Mouse (Mus musculus) c-Kit-positive CD71-negative TER-119-negative erythroid progenitor cells, embryonic 14.5 days (primary cell): ENCODE measurements around the gene Accsl.
A peak's percentile ranks its signal among the peaks of the same experiment; 100 is the strongest.

Experiments
- DNase-seq: peaks from one replicate; pipeline ENCODE4 v3.0.0-alpha.2; 2013; ENCODE audit warnings: low read depth

Gene Accsl

GRCm38 (mm10) chr2:93869107-93869600 lies at the start of gene Accsl:
Gene Accsl (minus strand): TSS chr2:93869157.
- DNase-seq: no peak

- DNase-seq: no peak
These were observed 44.6 kb upstream of the Accsl start for GRCm38 (mm10) chr2:93913552-93913951.

- no peak for DNase-seq
These were observed 43.0 kb upstream of the Accsl start for GRCm38 (mm10) chr2:93911942-93912341.

- no peak for DNase-seq
These were observed 40.8 kb upstream of the Accsl start for GRCm38 (mm10) chr2:93909716-93910115.

GRCm38 (mm10) chr2:93907519-93908294 lies 38.8 kb upstream of the Accsl start:
- DNase-seq: no peak

- no peak for DNase-seq
These were observed 37.4 kb upstream of the Accsl start for GRCm38 (mm10) chr2:93906316-93906715.

- DNase-seq: no peak
These were observed 34.5 kb upstream of the Accsl start for GRCm38 (mm10) chr2:93903415-93903814.

GRCm38 (mm10) chr2:93902680-93903305 lies 33.8 kb upstream of the Accsl start:
- DNase-seq: no peak

- DNase-seq: peak; percentile 10
These were observed 30.7 kb upstream of the Accsl start for GRCm38 (mm10) chr2:93899397-93900380.

GRCm38 (mm10) chr2:93891611-93892280 lies 22.8 kb upstream of the Accsl start:
- DNase-seq: no peak

- no peak for DNase-seq
These were observed 21.2 kb upstream of the Accsl start for GRCm38 (mm10) chr2:93890143-93890542.

GRCm38 (mm10) chr2:93889071-93889470 lies 20.1 kb upstream of the Accsl start:
- DNase-seq: no peak

GRCm38 (mm10) chr2:93888366-93888765 lies 19.4 kb upstream of the Accsl start:
- no peak for DNase-seq

GRCm38 (mm10) chr2:93887273-93887672 lies 18.3 kb upstream of the Accsl start:
- no peak for DNase-seq

GRCm38 (mm10) chr2:93886013-93886794 lies 17.2 kb upstream of the Accsl start:
- DNase-seq: no peak

GRCm38 (mm10) chr2:93883066-93883465 lies 14.1 kb upstream of the Accsl start:
- no peak for DNase-seq

GRCm38 (mm10) chr2:93881640-93882367 lies 12.8 kb upstream of the Accsl start:
- no peak for DNase-seq

GRCm38 (mm10) chr2:93880981-93881380 lies 12.0 kb upstream of the Accsl start:
- DNase-seq: no peak

- DNase-seq: no peak
These were observed 11.5 kb upstream of the Accsl start for GRCm38 (mm10) chr2:93880450-93880849.

GRCm38 (mm10) chr2:93877005-93877404 lies 8.0 kb upstream of the Accsl start:
- DNase-seq: no peak
